Mouse (Mus musculus) forebrain, embryonic 13.5 days (tissue): Measurements from ENCODE around the gene Nr2e1. TPM values are rescaled to one million over a fixed set of nuclear protein-coding genes. Genes with fewer than 3 reads are reported as not detected.

Experiments used
- ATAC-seq: fragments of 200-750 bp; cut with Nextera tagmentation; 2 replicates; pipeline ENCODE4 v1.8.0; 2017
- H3K27ac ChIP-seq: fragments of 300-500 bp; sonication (generic); 2 replicates; pipeline ENCODE4 v1.5.1; 2015; ENCODE audit warnings: inconsistent platforms, mild to moderate bottlenecking, moderate library complexity
- H3K27me3 ChIP-seq: fragments of 300-500 bp; sonication (generic); 2 replicates; pipeline ENCODE4 v1.6.1; 2015; ENCODE audit warnings: mild to moderate bottlenecking, inconsistent platforms
- H3K36me3 ChIP-seq: fragments of 300-500 bp; sonication (generic); 2 replicates; pipeline ENCODE4 v1.6.1; 2015; ENCODE audit warnings: mild to moderate bottlenecking, inconsistent platforms; ENCODE audit not compliant: poor library complexity, severe bottlenecking
- H3K4me1 ChIP-seq: fragments of 300-500 bp; sonication (generic); 2 replicates; pipeline ENCODE4 v1.6.1; 2015; ENCODE audit warnings: inconsistent platforms
- H3K4me2 ChIP-seq: fragments of 300-500 bp; sonication (generic); 2 replicates; pipeline ENCODE4 v1.6.1; 2015; ENCODE audit warnings: inconsistent platforms, mild to moderate bottlenecking, moderate library complexity
- H3K4me3 ChIP-seq: fragments of 300-500 bp; sonication (generic); 2 replicates; pipeline ENCODE4 v1.5.1; 2015; ENCODE audit warnings: mild to moderate bottlenecking, inconsistent platforms
- H3K9ac ChIP-seq: fragments of 300-500 bp; sonication (generic); 2 replicates; pipeline ENCODE4 v1.6.1; 2015; ENCODE audit warnings: mild to moderate bottlenecking, inconsistent platforms
- H3K9me3 ChIP-seq: fragments of 300-500 bp; sonication (generic); replicated peaks from 2 replicates; pipeline ENCODE4 v1.6.1; 2016; ENCODE audit warnings: inconsistent platforms
- WGBS: fragments of 180-500 bp; shearing (Covaris S2); methylation state at CpG from one replicate; pipeline ENCODE4 v1.1.7; 2015; 5-methylcytosine and 5-hydroxymethylcytosine counted together
- polyA plus RNA-seq: library from polyadenylated mRNA; unstranded; fragments of >200 nt; fragmentation: Nextera tagmentation; extraction: Ambion mirVana; gene quantifications from 2 replicates; pipeline ENCODE4 v1.2.1, GENCODE M21; 2015

Gene Nr2e1
- polyA plus RNA-seq, 1 experiment from 2014 or later, result 71.0 TPM

- H3K9me3 ChIP-seq, result no peaks in the 10 kb centered on the region
- 26% methylated on average over 11 of the region's 11 CpGs for WGBS
- no peaks in the 10 kb centered on the region for H3K27me3 ChIP-seq
- no peak overlapping the region for H3K9ac ChIP-seq
- no peak overlapping the region for H3K4me3 ChIP-seq
- H3K36me3 ChIP-seq, result peaks cover 20% of the 10 kb centered on the region
- peaks cover 18% of the 10 kb centered on the region for H3K4me1 ChIP-seq
- H3K27ac ChIP-seq, result no peak overlapping the region
- ATAC-seq, result no peak
- no peak overlapping the region for H3K4me2 ChIP-seq
These were observed 59.8 kb downstream of the Nr2e1 start for GRCm38 (mm10) chr10:42523556-42524162.

- Histone ChIP-seq H3K27ac (no peak overlapping the region), H3K4me3 (no peak overlapping the region), H3K27me3 (no peaks in the 10 kb centered on the region), H3K9ac (no peak overlapping the region), H3K36me3 (peaks cover 16% of the 10 kb centered on the region; the same call in 1 of the 2 replicates), H3K4me2 (no peak overlapping the region), H3K4me1 (peaks cover 18% of the 10 kb centered on the region), H3K9me3 (no peaks in the 10 kb centered on the region)
- ATAC-seq, result no peak
- 13% methylated on average over 2 of the region's 2 CpGs for WGBS
These were observed 60.5 kb downstream of the Nr2e1 start for GRCm38 (mm10) chr10:42522912-42523311.

- 73% methylated on average over 4 of the region's 5 CpGs for WGBS
- Histone ChIP-seq H3K4me2 (no peak overlapping the region), H3K27me3 (no peaks in the 10 kb centered on the region), H3K9me3 (no peaks in the 10 kb centered on the region), H3K36me3 (peaks cover 10% of the 10 kb centered on the region; the same call in 1 of the 2 replicates), H3K4me1 (peaks cover 18% of the 10 kb centered on the region), H3K27ac (no peak overlapping the region), H3K9ac (no peak overlapping the region), H3K4me3 (no peak overlapping the region)
- ATAC-seq, result no peak
These were observed 62.0 kb downstream of the Nr2e1 start for GRCm38 (mm10) chr10:42521315-42521981.

GRCm38 (mm10) chr10:42518363-42518762 lies 65.1 kb downstream of the Nr2e1 start:
- Histone ChIP-seq H3K4me3 (no peak overlapping the region), H3K4me2 (no peak overlapping the region), H3K4me1 (peaks cover 9% of the 10 kb centered on the region), H3K36me3 (no peaks in the 10 kb centered on the region), H3K9me3 (no peaks in the 10 kb centered on the region), H3K9ac (no peak overlapping the region), H3K27ac (no peak overlapping the region), H3K27me3 (no peaks in the 10 kb centered on the region)
- 91% methylated on average over 8 of the region's 8 CpGs for WGBS
- no peak for ATAC-seq

GRCm38 (mm10) chr10:42514125-42514524 lies 69.3 kb downstream of the Nr2e1 start:
- Histone ChIP-seq H3K9ac (no peak overlapping the region), H3K4me3 (no peak overlapping the region), H3K36me3 (0 out of 2 replicates have a peak, but pooled peaks cover 15% of the 10 kb centered on the region), H3K27me3 (no peaks in the 10 kb centered on the region), H3K27ac (no peak overlapping the region), H3K4me1 (no peaks in the 10 kb centered on the region), H3K9me3 (no peaks in the 10 kb centered on the region), H3K4me2 (no peak overlapping the region)
- no peak for ATAC-seq

Other genes starting within 250 kb of the Nr2e1 start
- 4.0 and 4.5 TPM in 2 replicates for gene Afg1l, start 105.1 kb downstream of the Nr2e1 start, polyA plus RNA-seq
- 266 and 272 TPM in 2 replicates for gene Snx3, start 81.6 kb downstream of the Nr2e1 start, polyA plus RNA-seq
- 57.1 and 63.2 TPM in 2 replicates for gene Ostm1, start 190 bp upstream of the Nr2e1 start, polyA plus RNA-seq
- gene Sec63, start 177.9 kb upstream of the Nr2e1 start, polyA plus RNA-seq, result 28.6 and 29.9 TPM in 2 replicates